Mouse (Mus musculus) ZHBTc4 (cell line): ENCODE data around the gene Ets2.
"Not testable (repeated sequence)": the region's sequence is repeated elsewhere in the genome, so short reads cannot be mapped to it uniquely, and the experiment has no call there.

Source experiments
- DNase-seq: peaks from one replicate; pipeline ENCODE4 v3.0.0-alpha.2; 2011; ENCODE audit warnings: low read depth, low spot score

Ets2 gene

DNA sequence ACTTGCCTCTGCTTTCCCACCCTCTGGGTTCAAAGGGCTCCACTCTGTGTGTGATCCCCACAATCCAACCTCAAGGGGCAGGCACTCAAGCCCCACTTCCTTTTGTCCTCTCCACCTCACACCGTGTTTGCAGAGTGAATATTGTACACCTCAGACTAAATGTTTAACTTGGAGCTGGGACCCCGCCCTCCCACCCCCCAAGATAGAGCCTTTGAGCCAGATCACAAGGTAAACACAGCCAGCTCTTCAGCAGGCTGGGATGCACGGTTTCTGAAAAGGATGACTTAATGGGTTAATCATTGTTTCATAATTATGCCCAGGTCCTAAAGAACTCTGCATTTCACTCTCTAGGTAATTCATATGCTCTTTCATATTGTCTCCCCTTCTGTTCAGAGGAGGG lies 2.2 kb upstream of the Ets2 start:
- no peak for DNase-seq

DNA sequence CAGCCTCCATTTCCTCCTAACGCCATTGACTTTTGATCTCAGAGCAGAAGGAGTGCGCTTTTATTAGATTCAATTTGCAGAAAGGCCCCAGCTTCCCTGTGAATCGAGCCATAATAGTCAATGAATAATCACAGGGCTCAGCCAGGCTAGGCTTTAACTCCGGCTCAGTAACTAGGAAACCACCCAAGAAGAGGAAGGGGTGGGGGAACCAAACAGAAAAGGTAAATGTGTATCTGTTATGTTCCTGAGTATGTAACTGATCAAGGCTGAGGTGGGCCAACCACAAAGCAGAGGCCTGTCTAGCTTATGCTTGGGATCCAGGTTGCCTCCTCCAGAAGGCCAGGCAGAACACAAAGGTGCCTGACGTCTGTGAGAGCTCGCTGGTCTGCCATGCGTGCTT lies 1.7 kb upstream of the Ets2 start:
- DNase-seq: no peak

DNA sequence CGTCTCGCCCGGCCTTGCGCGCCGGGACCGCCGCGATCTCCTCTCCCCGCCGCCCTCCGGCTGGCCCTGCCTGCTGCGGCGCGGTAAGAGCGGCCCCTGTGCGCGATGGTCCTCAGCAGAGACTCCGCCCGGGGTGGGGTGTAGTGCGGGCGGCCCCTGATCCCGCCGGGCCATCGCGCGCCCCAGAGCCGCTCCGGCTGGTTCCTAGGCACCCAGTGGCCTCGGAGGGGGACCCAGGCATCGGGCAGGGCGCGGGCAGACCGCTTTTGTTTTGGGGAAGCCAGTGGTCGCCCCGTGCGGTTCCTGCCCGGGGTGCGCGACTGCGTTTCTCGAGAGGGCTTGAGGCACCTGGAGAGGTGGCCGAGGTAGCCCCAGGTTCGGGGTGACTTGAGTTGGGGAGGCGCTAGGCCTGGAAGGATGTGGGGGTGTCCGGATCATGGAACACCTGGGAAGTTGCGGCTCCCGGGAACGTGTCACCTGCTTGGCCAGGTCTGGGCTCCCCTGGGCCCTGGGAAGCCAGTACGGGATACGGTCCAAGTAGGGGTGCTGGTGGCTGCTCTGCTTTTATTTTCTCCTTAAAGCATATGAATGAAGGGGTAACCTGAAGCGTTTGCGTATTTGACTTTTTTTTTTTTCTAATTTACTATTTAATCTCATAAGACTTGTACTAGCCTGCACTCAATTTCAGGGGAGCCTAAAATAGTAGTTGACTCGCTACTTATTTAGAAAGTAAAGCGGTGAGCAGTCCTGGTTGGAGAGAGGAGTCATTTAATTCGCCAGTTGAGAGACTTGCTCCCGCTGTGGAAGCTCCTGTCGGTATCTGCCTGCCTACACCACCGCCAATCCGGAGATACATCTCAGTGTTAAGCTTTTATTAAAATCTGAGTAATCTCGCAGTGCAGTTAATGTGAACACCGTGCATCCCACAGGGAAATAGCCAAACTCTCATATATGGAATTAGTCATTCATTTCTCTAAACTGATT lies 979 bp downstream of the Ets2 start:
- DNase-seq: no peak

DNA sequence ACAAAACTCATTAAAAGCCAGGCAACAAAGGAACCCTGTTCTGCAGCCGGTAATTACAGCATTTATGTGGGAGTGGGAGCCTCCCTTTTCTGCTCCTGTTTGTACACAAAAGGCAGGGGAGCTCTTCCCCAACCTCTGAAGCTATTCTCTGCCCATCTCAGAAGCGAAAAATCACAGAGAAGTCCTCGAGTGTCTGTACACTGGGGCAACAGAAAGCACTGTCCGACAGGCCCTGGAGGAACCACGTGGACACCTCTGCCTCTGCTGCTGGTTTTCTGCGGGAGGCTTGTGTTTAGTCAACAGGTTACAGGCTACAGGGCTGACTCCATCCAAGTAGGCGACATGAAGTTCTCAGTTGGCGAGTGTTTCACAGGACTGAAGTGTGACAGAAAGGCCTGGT lies 2.1 kb downstream of the Ets2 start:
- no peak for DNase-seq

DNA sequence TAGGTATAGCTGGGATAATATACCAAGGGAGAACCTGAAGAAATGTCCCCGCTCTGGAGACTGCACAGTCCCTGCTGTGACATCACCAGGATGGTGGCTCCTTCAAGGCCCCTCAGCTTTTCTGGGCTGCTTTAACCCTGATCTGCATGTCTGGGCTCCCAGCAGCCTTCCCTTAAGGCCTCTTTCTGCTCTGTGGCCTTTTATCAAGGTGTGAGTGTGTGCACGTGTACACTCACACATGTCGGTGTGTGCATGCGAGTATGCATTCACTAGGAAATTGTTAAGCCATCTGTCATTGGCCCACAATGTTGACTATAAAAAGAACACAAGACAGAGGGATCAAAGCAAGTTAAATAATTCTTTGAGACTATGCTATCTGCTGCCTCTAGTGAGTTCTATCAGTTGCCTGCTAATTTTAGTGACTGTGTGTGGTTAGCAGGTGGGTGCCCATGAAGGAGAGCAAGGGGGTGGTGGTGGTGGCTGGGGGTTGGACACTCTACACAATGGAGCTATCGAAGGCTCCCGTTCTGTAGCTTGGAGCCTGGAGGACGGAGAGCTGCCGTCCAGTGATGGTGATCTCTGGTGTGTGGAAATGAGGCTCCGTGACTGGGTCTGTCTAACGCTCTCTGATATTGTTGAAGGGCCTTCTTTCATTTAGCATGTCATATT lies 2.9 kb downstream of the Ets2 start:
- DNase-seq: no peak

DNA sequence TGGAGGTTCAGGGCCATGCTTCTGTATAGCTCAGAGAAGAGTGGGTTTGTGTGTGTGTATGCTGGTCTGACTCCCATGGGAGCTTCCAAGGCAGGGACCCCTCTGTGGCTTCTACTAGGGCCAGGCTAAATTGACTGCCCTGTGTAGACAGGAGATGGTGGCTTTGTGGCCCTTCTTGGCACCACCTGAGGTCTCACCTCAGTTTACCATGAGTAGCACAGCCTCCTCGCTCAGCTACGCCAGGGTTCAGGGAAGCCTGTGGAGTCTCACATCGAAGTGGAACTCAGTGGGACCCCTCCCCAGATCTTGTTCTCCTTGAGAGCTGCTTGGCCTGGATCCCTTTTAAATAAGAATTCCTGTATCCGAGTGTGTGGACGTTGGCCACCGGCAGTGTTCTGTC lies 3.9 kb downstream of the Ets2 start:
- DNase-seq: no peak

DNA sequence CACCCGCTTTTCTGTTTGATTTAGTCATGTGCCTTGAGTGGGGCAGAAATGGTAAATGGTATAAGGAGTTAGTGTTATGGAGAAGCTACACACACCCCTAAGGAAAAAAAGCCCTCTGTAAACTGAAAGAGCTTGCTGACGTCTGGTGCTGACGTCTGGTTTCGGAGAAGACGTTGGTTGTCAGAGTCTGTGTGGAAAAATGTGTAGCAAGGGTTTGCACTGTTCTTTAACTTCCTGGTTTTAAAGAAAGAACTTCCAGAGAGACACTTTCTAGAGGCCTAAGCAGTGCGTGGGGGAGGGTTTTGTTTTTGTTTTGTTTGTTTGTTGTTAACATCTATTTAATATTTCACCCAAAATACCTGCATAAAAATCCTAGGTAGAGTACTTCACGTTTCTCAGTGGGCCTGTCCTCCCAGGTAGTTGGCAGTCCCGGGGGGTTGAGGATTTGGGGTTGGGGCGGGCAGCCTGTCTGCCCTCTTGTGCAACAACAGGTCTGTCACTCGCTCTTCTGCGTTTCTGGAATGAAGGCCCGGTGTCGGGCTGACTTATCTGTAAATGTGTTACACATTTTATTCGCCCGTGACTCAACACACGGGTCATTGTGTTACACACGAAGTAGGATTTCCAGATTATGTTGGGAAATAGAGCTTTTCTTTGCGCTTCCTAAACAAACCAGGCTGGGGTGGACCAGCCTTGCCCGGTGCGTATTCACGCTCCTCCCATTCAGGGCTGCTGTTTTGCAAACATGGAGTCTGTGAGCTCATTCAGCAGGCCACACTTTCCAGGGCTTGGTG lies 6.5 kb downstream of the Ets2 start:
- DNase-seq: no peak

DNA sequence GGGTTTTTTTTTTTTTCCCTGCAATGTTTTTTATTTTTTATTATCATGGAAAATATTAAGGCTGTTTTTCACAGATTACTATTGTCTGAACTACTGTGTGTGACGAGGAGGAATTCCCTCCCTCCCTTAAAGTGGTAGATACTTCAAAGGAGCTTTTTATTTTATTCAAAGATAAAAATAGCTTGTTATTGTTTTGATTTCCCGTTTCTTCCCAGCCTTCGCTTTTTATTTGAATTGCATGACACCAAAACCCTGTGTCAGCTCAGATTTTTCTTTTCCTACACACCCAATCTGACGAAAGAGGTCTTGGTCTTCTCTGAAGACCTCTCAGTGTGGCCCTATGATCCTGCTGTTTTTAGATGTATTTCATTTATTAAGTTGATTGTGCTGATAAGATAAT lies 7.3 kb downstream of the Ets2 start:
- no peak for DNase-seq

DNA sequence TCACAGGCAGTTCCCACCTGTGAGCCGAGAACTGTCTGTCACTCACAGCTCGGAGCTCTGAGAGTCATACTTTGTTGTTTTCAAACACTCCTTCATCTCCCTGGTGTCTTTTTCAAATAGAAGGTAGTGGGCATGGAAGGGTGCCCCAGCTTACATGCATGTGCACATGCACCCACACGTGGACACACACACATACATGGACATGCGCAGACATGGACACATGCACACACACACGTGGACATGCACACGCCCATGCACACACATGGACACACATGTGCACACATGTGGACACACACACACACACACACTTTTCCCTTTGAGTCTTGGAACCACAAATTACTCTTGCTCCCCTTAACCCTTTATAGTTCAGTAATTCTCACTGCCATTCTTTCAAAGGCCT lies 8.3 kb downstream of the Ets2 start:
- DNase-seq: no peak

DNA sequence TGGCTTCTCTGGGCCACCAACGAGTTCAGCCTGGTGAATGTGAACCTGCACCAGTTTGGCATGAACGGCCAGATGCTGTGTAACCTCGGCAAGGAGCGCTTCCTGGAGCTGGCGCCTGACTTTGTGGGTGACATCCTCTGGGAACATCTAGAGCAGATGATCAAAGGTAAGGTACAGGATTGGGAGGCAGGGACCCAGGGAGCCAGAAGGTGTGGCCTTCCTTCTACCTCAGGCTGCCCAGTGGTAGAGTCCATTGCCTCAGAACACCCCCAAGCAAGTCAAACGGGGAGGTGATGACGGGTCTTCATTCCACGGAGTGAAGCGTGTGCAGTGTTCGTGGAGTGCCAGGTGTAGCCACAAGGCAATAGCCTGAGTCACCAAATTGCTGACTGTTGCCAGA lies 10.2 kb downstream of the Ets2 start:
- no peak for DNase-seq

DNA sequence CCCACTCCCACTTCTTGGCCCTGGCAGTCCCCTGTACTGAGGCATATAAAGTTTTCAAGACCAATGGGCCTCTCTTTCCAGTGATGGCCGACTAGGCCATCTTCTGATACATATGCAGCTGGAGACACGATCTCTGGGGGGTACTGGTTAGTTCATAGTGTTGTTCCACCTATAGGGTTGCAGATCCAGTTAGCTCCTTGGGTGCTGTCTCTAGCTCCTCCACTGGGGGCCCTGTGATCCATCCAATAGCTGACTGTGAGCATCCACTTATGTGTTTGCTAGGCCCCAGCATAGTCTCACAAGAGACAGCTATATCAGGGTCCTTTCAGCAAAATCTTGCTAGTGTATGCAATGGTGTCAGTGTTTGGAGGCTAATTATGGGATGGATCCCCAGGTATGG lies 11.2 kb downstream of the Ets2 start:
- not testable (repeated sequence) for DNase-seq

DNA sequence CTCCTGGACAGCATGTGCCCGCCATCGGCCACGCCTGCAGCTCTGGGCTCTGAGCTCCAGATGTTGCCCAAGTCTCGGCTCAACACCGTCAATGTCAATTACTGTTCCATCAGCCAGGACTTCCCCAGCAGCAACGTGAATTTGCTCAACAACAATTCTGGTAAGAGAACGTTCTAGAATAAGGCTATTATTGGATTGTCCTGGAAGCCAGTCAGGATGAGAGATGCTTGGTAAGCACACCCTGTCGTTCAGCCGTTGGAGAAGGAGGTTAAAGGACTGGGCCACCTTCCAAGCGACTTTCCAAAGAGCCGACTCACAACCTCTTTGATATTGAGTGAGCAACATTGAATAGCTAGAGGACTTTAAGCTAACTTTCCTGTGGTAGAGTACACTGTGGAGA lies 13.2 kb downstream of the Ets2 start:
- no peak for DNase-seq

DNA sequence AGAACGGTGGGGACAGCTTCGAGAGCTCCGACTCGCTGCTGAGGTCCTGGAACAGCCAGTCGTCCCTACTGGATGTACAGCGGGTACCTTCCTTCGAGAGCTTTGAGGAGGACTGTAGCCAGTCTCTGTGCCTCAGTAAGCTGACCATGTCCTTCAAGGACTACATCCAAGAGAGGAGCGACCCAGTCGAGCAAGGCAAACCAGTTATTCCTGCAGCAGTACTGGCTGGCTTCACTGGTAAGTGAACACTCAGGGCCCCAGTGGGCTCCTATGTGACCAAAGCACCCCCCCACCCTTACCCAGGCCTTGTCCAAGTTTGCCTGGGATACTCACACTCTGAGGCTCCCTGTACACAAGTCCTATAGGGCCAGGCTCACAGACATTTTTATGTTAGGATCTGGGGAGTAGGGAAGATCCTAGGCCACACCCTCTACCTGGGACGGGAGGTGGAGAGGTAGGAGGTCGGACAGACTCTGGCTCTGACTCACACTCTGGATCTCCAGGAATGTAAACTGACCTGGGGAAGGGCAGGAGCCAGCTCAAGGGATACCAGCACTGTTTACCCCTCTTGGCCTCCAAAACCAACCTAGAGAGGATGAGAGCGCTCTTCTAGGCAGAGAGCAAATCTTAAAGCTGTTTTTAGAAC lies 14.3 kb downstream of the Ets2 start:
- DNase-seq: no peak

DNA sequence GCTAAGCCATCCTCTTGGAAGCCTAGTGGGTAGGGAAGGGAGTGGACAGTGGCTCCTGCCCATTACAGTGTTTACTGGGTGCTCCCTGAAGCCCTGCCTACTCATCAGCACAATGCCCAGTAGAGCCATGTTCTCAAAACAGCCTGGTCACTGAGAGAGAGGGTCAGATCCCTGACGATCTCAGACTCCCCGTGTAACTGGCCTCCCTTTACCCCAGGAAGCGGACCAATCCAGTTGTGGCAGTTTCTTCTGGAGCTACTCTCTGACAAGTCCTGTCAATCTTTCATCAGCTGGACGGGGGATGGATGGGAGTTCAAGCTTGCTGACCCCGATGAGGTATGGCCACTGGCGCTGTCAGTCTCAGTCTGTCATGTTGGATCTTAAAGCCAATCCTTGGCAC lies 15.8 kb downstream of the Ets2 start:
- no peak for DNase-seq

DNA sequence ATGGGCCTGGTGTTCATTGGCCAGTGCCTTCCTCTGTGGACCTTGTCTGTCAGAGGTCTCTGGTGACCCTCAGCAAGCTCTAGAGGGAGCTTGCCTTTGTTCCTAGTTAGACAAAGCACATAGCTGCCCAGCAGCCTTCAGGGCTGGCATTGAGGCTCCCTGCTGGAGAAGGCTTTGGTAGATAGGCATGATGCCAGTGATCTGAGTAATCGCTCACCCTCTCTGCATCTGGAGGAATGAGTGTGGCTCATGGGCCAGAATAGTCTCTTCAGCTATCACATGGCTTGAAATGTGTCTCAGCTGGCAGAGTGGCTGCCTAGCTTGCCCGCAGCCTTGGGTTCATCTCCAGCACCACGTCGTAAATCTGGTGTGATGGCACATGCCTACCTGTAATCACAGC lies 16.2 kb downstream of the Ets2 start:
- DNase-seq: no peak

DNA sequence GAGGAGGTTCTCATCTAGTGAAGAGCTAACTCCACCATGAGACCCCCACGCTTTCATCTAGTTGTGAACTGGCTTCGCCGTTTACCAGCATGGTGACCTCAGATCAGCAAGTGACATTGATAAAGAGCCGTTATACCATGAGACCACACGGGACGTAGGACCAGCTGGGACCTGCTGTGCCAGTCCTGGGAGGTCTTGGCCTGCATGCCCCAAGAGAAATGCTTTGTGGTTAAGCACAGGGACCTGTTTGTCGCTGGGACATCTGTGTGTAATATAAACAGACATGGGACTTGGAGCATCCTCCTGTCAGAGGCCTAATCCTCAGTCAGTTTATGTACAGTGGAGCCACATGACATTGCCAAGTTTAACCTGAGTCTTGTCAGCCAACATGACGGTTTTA lies 18.7 kb downstream of the Ets2 start:
- no peak for DNase-seq

DNA sequence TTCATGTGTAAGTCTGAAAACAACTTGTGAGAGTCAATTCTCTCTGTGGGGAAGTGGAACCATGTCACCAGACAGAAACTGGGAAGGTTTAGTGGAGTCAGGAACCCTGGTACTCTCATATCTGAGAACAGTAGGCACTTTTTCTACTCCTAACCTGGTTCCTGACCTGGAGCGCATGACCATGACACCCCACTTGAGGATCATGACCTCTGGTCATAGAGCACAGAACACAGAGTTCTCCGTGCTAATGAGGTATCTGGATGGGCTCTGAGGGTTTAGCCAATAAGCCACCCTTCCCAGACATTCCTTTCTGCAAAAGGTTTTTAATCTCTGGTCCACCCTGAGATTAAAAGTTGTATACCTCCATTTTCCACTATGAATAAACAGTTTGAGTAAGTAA lies 22.4 kb downstream of the Ets2 start:
- DNase-seq: no peak

DNA sequence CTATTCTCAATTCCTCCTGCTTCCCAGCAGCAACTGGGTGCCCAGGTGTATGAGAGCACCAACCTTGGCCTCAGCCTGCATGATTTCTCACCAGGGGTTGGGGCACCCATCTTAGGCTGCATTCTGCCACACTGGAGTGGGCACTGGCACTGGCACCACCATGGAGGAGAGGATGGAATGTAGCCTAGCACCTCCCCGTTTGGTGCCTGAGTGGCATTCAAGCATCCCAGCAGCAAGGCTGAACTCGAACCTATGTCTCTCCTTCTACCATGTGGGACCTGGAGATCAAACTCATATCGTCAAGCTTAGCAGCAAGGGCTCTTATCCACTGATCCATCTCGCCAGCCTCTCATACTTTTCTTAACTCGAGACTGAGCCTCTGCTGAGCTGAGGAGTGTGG lies 22.9 kb downstream of the Ets2 start:
- DNase-seq: no peak

DNA sequence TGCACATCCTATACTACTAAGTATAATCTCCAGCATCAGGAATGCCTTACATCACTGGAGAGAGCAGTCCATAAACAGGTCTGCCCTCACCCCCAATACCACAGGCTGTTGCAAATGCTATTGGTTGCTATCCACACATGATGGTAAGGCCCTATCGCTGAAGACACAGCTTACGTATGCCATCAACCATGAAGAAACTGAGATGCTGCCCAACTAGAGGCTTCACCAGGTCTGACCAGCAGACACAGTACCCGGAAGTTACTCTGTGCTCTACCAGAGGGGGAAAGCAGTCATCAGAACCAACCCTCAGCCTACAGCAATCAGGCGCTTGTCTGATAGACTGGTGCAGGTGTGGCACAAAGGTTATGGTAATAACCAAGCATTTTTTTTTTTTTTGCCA lies 24.9 kb downstream of the Ets2 start:
- DNase-seq: no peak

DNA sequence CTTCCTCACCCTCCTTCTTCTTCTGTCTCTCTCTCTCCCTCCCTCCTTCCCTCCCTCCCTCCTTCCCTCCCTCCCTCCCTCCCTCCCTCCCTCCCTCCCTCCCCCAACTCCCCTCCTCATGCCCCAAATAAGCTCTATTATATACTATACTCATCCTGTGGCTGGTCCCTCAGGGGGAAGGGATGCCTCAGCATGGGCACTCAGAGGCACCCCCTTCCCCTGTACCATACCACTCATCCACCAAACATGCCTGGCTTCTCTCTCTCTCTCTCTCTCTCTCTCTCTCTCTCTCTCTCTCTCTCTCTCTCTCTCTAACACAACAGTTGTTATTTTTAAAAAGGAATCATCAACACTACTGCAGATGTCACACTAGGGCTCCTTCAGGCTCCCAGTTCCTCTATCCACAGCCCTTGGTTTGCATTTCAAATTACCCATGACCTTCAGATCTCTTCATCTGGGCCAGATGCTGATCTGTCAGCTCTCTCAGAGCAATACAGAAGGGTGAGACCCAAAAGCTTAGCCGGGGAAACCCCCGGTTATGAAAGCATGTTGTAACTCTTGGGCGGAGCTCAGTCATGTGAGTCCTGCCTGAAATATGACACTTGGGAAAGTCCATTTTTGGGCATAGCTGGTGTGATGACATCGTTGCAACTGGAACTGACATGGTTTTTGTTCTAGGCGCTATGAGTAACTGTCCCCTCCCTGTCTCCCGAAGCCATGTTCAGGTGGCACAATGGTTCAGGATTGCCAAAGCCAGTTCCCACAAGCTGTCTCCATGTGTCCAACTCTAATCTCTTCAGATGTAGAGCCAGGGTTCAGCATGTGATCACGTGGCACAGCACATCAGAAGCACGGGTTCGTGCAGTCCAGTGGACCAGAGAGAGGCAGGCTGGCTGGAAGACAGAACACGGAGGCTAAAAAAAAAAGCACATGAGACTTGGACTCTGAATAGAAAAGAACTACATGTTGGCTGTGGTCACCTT lies 26.9 kb downstream of the Ets2 start:
- DNase-seq: no peak

DNA sequence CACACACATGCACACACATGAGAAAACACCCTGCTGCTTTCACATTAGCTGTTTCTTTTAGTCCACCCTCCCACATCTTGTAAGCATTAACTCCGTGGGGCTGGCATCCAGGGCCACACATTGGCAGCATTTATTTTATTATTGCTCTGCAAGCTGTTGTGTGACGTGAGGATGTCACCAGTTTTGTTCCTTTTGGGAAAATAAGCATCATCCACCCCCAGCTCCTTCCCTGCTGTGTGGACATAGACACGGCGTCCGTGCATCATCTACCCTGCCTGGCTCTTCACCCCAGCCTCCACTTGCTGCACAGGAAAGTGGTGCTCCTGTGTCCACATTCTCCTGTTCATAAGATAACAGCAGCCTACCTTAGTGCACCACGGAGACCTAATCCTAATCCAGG lies 27.9 kb downstream of the Ets2 start:
- DNase-seq: no peak
